Mouse (Mus musculus) forebrain, embryonic 13.5 days (tissue): ENCODE measurements around the gene Cops7a. TPM values are rescaled to one million over a fixed set of nuclear protein-coding genes. Genes with fewer than 3 reads are reported as not detected.

Experiments
- ATAC-seq: fragments of 200-750 bp; cut with Nextera tagmentation; 2 replicates; pipeline ENCODE4 v1.8.0; 2017
- H3K27ac ChIP-seq: fragments of 300-500 bp; sonication (generic); 2 replicates; pipeline ENCODE4 v1.5.1; 2015; ENCODE audit warnings: inconsistent platforms, mild to moderate bottlenecking, moderate library complexity
- H3K27me3 ChIP-seq: fragments of 300-500 bp; sonication (generic); 2 replicates; pipeline ENCODE4 v1.6.1; 2015; ENCODE audit warnings: mild to moderate bottlenecking, inconsistent platforms
- H3K36me3 ChIP-seq: fragments of 300-500 bp; sonication (generic); 2 replicates; pipeline ENCODE4 v1.6.1; 2015; ENCODE audit warnings: mild to moderate bottlenecking, inconsistent platforms; ENCODE audit not compliant: poor library complexity, severe bottlenecking
- H3K4me1 ChIP-seq: fragments of 300-500 bp; sonication (generic); 2 replicates; pipeline ENCODE4 v1.6.1; 2015; ENCODE audit warnings: inconsistent platforms
- H3K4me2 ChIP-seq: fragments of 300-500 bp; sonication (generic); 2 replicates; pipeline ENCODE4 v1.6.1; 2015; ENCODE audit warnings: inconsistent platforms, mild to moderate bottlenecking, moderate library complexity
- H3K4me3 ChIP-seq: fragments of 300-500 bp; sonication (generic); 2 replicates; pipeline ENCODE4 v1.5.1; 2015; ENCODE audit warnings: mild to moderate bottlenecking, inconsistent platforms
- H3K9ac ChIP-seq: fragments of 300-500 bp; sonication (generic); 2 replicates; pipeline ENCODE4 v1.6.1; 2015; ENCODE audit warnings: mild to moderate bottlenecking, inconsistent platforms
- H3K9me3 ChIP-seq: fragments of 300-500 bp; sonication (generic); replicated peaks from 2 replicates; pipeline ENCODE4 v1.6.1; 2016; ENCODE audit warnings: inconsistent platforms
- WGBS: fragments of 180-500 bp; shearing (Covaris S2); methylation state at CpG from one replicate; pipeline ENCODE4 v1.1.7; 2015; 5-methylcytosine and 5-hydroxymethylcytosine counted together
- polyA plus RNA-seq: library from polyadenylated mRNA; unstranded; fragments of >200 nt; fragmentation: Nextera tagmentation; extraction: Ambion mirVana; gene quantifications from 2 replicates; pipeline ENCODE4 v1.2.1, GENCODE M21; 2015

Gene Cops7a
- polyA plus RNA-seq, 1 experiment from 2014 or later = 89.0 TPM

- H3K9ac ChIP-seq = peak overlapping the region; percentile 86
- no peak overlapping the region for H3K27ac ChIP-seq
- WGBS = 50% methylated on average over 8 of the region's 8 CpGs
- H3K27me3 ChIP-seq = peaks cover 76% of the 10 kb centered on the region
- H3K4me3 ChIP-seq = peak overlapping the region; percentile 67
- no peak for ATAC-seq
- H3K4me2 ChIP-seq = peak overlapping the region; percentile 97
- H3K4me1 ChIP-seq = peaks cover 29% of the 10 kb centered on the region
- no peaks in the 10 kb centered on the region for H3K36me3 ChIP-seq
- no peaks in the 10 kb centered on the region for H3K9me3 ChIP-seq
Measured at GRCm38 (mm10) chr6:124995831-124996403, 30.6 kb upstream of the Cops7a start.

GRCm38 (mm10) chr6:124995246-124995645 lies 29.9 kb upstream of the Cops7a start:
- H3K9me3 ChIP-seq = peaks cover 2% of the 10 kb centered on the region
- peaks cover 70% of the 10 kb centered on the region for H3K27me3 ChIP-seq
- peaks cover 29% of the 10 kb centered on the region for H3K4me1 ChIP-seq
- no peak overlapping the region for H3K9ac ChIP-seq
- WGBS = 73% methylated on average over 7 of the region's 7 CpGs
- H3K4me3 ChIP-seq = no peak overlapping the region
- no peak for ATAC-seq
- H3K4me2 ChIP-seq = no peak overlapping the region
- no peak overlapping the region for H3K27ac ChIP-seq
- H3K36me3 ChIP-seq = no peaks in the 10 kb centered on the region

GRCm38 (mm10) chr6:124993876-124994275 lies 28.5 kb upstream of the Cops7a start:
- Histone ChIP-seq H3K9me3 (peaks cover 8% of the 10 kb centered on the region), H3K27ac (no peak overlapping the region), H3K9ac (0 out of 2 replicates have a peak overlapping the region, but pooled peaks have one; percentile 54), H3K4me2 (peak overlapping the region; percentile 8; the same call in 1 of the 2 replicates), H3K36me3 (no peaks in the 10 kb centered on the region), H3K27me3 (peaks cover 57% of the 10 kb centered on the region), H3K4me3 (no peak overlapping the region), H3K4me1 (peaks cover 27% of the 10 kb centered on the region)
- ATAC-seq = no peak
- WGBS = 12% methylated on average over 11 of the region's 11 CpGs

GRCm38 (mm10) chr6:124993365-124993764 lies 28.0 kb upstream of the Cops7a start:
- Histone ChIP-seq H3K27me3 (peaks cover 52% of the 10 kb centered on the region), H3K9ac (no peak overlapping the region), H3K4me3 (no peak overlapping the region), H3K4me1 (peaks cover 27% of the 10 kb centered on the region), H3K9me3 (peaks cover 8% of the 10 kb centered on the region), H3K36me3 (no peaks in the 10 kb centered on the region), H3K4me2 (no peak overlapping the region), H3K27ac (no peak overlapping the region)
- ATAC-seq = no peak
- WGBS = 83% methylated on average over 9 of the region's 9 CpGs

- Histone ChIP-seq H3K9ac (no peak overlapping the region), H3K4me2 (no peak overlapping the region), H3K9me3 (peaks cover 8% of the 10 kb centered on the region), H3K27me3 (peaks cover 46% of the 10 kb centered on the region), H3K4me3 (no peak overlapping the region), H3K4me1 (peaks cover 17% of the 10 kb centered on the region), H3K27ac (peak overlapping the region; percentile 48), H3K36me3 (no peaks in the 10 kb centered on the region)
- peak; percentile 37 for ATAC-seq
- WGBS = 73% methylated on average over 4 of the region's 4 CpGs
Measured at GRCm38 (mm10) chr6:124992241-124992640, 26.9 kb upstream of the Cops7a start.

GRCm38 (mm10) chr6:124967766-124968165 lies 2.4 kb upstream of the Cops7a start:
- no peak overlapping the region for H3K9ac ChIP-seq
- 69% methylated on average over 4 of the region's 4 CpGs for WGBS
- no peak overlapping the region for H3K4me3 ChIP-seq
- peaks cover 5% of the 10 kb centered on the region; the same call in 1 of the 2 replicates for H3K27me3 ChIP-seq
- H3K36me3 ChIP-seq = peaks cover 7% of the 10 kb centered on the region
- H3K4me2 ChIP-seq = no peak overlapping the region
- H3K9me3 ChIP-seq = peaks cover 4% of the 10 kb centered on the region; the same call in 1 of the 2 replicates
- no peak overlapping the region for H3K27ac ChIP-seq
- no peak for ATAC-seq
- peaks cover 18% of the 10 kb centered on the region for H3K4me1 ChIP-seq

GRCm38 (mm10) chr6:124966466-124967118 lies 1.3 kb upstream of the Cops7a start:
- ATAC-seq = no peak
- 0 out of 2 replicates have a peak overlapping the region, but pooled peaks have one; percentile 91 for H3K9ac ChIP-seq
- 96% methylated on average over 7 of the region's 7 CpGs for whole genome bisulfite sequencing
- peak overlapping the region; percentile 88 for H3K4me2 ChIP-seq
- H3K27me3 ChIP-seq = peaks cover 5% of the 10 kb centered on the region; the same call in 1 of the 2 replicates
- peaks cover 18% of the 10 kb centered on the region for H3K4me1 ChIP-seq
- H3K27ac ChIP-seq = no peak overlapping the region
- H3K9me3 ChIP-seq = peaks cover 4% of the 10 kb centered on the region; the same call in 1 of the 2 replicates
- peak overlapping the region; percentile 80; the same call in 1 of the 2 replicates for H3K4me3 ChIP-seq
- peaks cover 18% of the 10 kb centered on the region for H3K36me3 ChIP-seq

- 18% methylated on average over 15 of the region's 15 CpGs for WGBS
- ATAC-seq = peak; percentile 14; the same call in 1 of the 2 replicates
Measured at GRCm38 (mm10) chr6:124965747-124966146, 409 bp upstream of the Cops7a start.

GRCm38 (mm10) chr6:124964638-124965037 lies 700 bp downstream of the Cops7a start:
- H3K36me3 ChIP-seq = peaks cover 38% of the 10 kb centered on the region
- ATAC-seq = no peak; the same call in 1 of the 2 replicates
- peaks cover 4% of the 10 kb centered on the region; the same call in 1 of the 2 replicates for H3K9me3 ChIP-seq
- 41% methylated on average over 16 of the region's 16 CpGs for WGBS
- H3K27ac ChIP-seq = no peak overlapping the region
- peak overlapping the region; percentile 91 for H3K9ac ChIP-seq
- peak overlapping the region; percentile 80 for H3K4me3 ChIP-seq
- H3K27me3 ChIP-seq = no peaks in the 10 kb centered on the region
- peaks cover 18% of the 10 kb centered on the region for H3K4me1 ChIP-seq
- H3K4me2 ChIP-seq = peak overlapping the region; percentile 88

More at GRCm38 (mm10) chr6:124965747-124966146, 409 bp upstream of the Cops7a start:
- H3K27ac ChIP-seq = peak overlapping the region; percentile 89
- H3K4me2 ChIP-seq = peak overlapping the region; percentile 88
- H3K27me3 ChIP-seq = peaks cover 5% of the 10 kb centered on the region; the same call in 1 of the 2 replicates
- peaks cover 27% of the 10 kb centered on the region for H3K36me3 ChIP-seq
- peak overlapping the region; percentile 91 for H3K9ac ChIP-seq
- H3K9me3 ChIP-seq = peaks cover 4% of the 10 kb centered on the region; the same call in 1 of the 2 replicates
- H3K4me3 ChIP-seq = peak overlapping the region; percentile 80
- peaks cover 18% of the 10 kb centered on the region for H3K4me1 ChIP-seq

- Histone ChIP-seq H3K4me3 (no peak overlapping the region), H3K4me2 (no peak overlapping the region), H3K9ac (no peak overlapping the region), H3K27me3 (no peaks in the 10 kb centered on the region), H3K4me1 (peaks cover 12% of the 10 kb centered on the region), H3K27ac (no peak overlapping the region), H3K9me3 (no peaks in the 10 kb centered on the region), H3K36me3 (peaks cover 67% of the 10 kb centered on the region)
- ATAC-seq = no peak
- 94% methylated on average over 12 of the region's 12 CpGs for WGBS
Measured at GRCm38 (mm10) chr6:124961021-124961420, 4.3 kb downstream of the Cops7a start.

GRCm38 (mm10) chr6:124959960-124960359 lies 5.4 kb downstream of the Cops7a start:
- no peaks in the 10 kb centered on the region for H3K27me3 ChIP-seq
- H3K9me3 ChIP-seq = no peaks in the 10 kb centered on the region
- H3K9ac ChIP-seq = no peak overlapping the region
- no peak overlapping the region for H3K27ac ChIP-seq
- WGBS = 89% methylated on average over 13 of the region's 13 CpGs
- ATAC-seq = no peak
- no peak overlapping the region for H3K4me3 ChIP-seq
- H3K4me2 ChIP-seq = no peak overlapping the region
- peaks cover 72% of the 10 kb centered on the region for H3K36me3 ChIP-seq
- H3K4me1 ChIP-seq = peaks cover 9% of the 10 kb centered on the region

- no peak overlapping the region for H3K4me2 ChIP-seq
- no peaks in the 10 kb centered on the region for H3K27me3 ChIP-seq
- no peak overlapping the region for H3K27ac ChIP-seq
- ATAC-seq = no peak
- no peak overlapping the region for H3K9ac ChIP-seq
- no peaks in the 10 kb centered on the region for H3K9me3 ChIP-seq
- H3K4me1 ChIP-seq = no peaks in the 10 kb centered on the region
- no peak overlapping the region for H3K4me3 ChIP-seq
- peaks cover 76% of the 10 kb centered on the region for H3K36me3 ChIP-seq
- WGBS = 88% methylated on average over 3 of the region's 3 CpGs
Measured at GRCm38 (mm10) chr6:124958127-124958526, 7.2 kb downstream of the Cops7a start.
